Mouse (Mus musculus): Measurements from ENCODE around the gene Rgs7bp. TPM values are rescaled to one million over a fixed set of nuclear protein-coding genes. Genes with fewer than 3 reads are reported as not detected.
"Not testable (repeated sequence)": the region's sequence is repeated elsewhere in the genome, so short reads cannot be mapped to it uniquely, and the experiment has no call there.

The Rgs7bp gene
- total and polyA plus RNA-seq, 2 experiments from 2014 or later = 7.2 to 16.8 TPM

DNA sequence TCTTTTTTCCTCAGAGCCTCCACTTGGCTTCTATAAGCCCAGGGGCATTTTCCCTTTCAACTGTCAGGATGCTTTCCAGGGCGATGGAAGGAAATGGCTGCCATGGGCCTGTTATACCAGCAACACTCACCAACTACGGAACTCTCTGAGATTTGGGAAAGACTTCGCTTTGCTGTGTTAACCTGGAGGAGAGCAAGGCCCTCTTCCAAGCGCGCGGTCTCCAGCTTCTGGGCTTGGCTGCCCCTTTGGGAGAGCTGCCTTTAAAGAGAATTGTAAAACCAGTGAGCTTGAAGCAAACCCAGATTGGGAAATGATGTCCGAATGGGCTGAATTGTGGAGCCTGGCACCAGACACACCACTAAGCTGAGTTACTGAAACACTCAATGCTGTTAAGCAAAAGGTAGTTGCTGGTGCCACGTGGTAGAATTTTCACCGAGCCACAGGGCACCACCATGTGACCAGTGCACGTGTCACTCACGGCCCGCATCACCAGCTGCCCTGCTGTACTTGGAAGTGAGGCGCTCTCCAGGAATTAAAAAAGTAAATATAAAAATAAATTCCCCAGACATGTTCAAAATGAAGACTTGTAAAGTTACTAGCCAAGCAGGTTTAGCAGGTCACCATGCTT, 115.7 kb downstream of the Rgs7bp start:
- no peak for ATAC-seq (ENCODE audit: low FRiP score)
- 66% methylated on average over 13 of the region's 13 CpGs for WGBS
- H3K27ac ChIP-seq (ENCODE audit: low read depth, low read length) = no peak overlapping the region
- no peak overlapping the region for H3K4me2 ChIP-seq (ENCODE audit: low read depth, low read length, poor library complexity, severe bottlenecking)
- H3K27me3 ChIP-seq (ENCODE audit: insufficient read depth, low read length) = peaks cover 2% of the 10 kb centered on the region; the same call in 1 of the 2 replicates
- no peaks in the 10 kb centered on the region for H3K9me3 ChIP-seq (ENCODE audit: low read length)
- no peaks in the 10 kb centered on the region for H3K36me3 ChIP-seq (ENCODE audit: insufficient read depth, low read length)
- no peaks in the 10 kb centered on the region for H3K4me1 ChIP-seq (ENCODE audit: insufficient read depth, low read length)
- H3K4me3 ChIP-seq (ENCODE audit: low read depth, low read length) = no peak overlapping the region
- DNase-seq (ENCODE audit: low spot score) = no peak
- H3K9ac ChIP-seq (replicated peaks; ENCODE audit: low read length, poor library complexity, severe bottlenecking) = no peak overlapping the region
- TF ChIP-seq CTCF (IDR thresholded peaks at IDR 0.05) = no peak

DNA sequence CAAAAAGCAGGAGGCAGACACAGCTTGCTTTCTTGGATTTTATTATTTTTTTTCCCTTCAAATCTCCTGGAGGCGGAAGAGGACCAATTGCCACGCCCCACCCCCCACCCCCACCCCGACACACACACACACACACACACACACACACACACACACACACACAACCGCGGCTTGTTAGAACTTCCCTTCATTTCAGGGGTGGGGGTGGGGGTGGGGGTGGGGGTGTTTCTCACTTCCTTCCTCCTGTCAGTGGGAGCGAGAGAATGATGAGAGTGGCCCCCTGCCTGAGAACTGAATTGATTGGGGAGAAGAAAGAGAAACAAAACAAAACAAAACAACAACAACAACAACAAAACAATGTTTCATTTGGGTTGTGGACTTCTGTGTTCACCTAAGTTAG, 117.0 kb downstream of the Rgs7bp start:
- no peaks in the 10 kb centered on the region for H3K4me1 ChIP-seq (ENCODE audit: insufficient read depth, low read length)
- DNase-seq (ENCODE audit: low spot score) = no peak
- no peak for TF ChIP-seq CTCF (IDR thresholded peaks at IDR 0.05)
- H3K4me3 ChIP-seq (ENCODE audit: low read depth, low read length) = no peak overlapping the region
- no peak overlapping the region for H3K27ac ChIP-seq (ENCODE audit: low read depth, low read length)
- H3K9me3 ChIP-seq (ENCODE audit: low read length) = no peaks in the 10 kb centered on the region
- 42% methylated on average over 3 of the region's 6 CpGs for WGBS
- no peak overlapping the region for H3K9ac ChIP-seq (replicated peaks; ENCODE audit: low read length, poor library complexity, severe bottlenecking)
- H3K27me3 ChIP-seq (ENCODE audit: insufficient read depth, low read length) = peaks cover 2% of the 10 kb centered on the region; the same call in 1 of the 2 replicates
- no peak for ATAC-seq (ENCODE audit: low FRiP score)
- no peaks in the 10 kb centered on the region for H3K36me3 ChIP-seq (ENCODE audit: insufficient read depth, low read length)
- H3K4me2 ChIP-seq (ENCODE audit: low read depth, low read length, poor library complexity, severe bottlenecking) = peak overlapping the region; percentile 32

DNA sequence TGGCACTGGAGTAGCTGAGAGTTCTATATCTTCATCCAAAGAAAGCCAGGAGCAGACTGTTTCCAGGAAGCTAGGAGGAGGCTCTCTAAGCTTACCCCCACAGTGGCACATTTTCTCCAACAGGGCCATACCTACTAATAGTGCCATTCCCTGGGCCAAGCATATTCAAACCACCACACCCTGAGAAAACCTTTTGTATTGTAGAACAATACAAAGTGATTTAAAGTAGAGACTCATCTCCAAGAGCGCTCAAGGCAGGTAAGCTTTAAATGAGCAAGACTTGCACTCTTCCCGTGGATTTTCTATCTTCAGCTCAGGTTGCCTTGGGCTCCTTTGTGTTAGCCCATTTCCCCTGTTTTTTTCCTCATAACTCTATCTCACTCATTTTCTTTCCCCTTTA, 118.1 kb downstream of the Rgs7bp start:
- DNase-seq (ENCODE audit: low spot score) (no peak), ATAC-seq (ENCODE audit: low FRiP score) (no peak)
- WGBS = 87% methylated on average over 2 of the region's 2 CpGs
- no peaks in the 10 kb centered on the region for H3K36me3 ChIP-seq (ENCODE audit: insufficient read depth, low read length)
- H3K9ac ChIP-seq (replicated peaks; ENCODE audit: low read length, poor library complexity, severe bottlenecking) = no peak overlapping the region
- no peaks in the 10 kb centered on the region for H3K27me3 ChIP-seq (ENCODE audit: insufficient read depth, low read length)
- no peak overlapping the region for H3K4me3 ChIP-seq (ENCODE audit: low read depth, low read length)
- H3K4me2 ChIP-seq (ENCODE audit: low read depth, low read length, poor library complexity, severe bottlenecking) = no peak overlapping the region
- no peaks in the 10 kb centered on the region for H3K4me1 ChIP-seq (ENCODE audit: insufficient read depth, low read length)
- H3K9me3 ChIP-seq (ENCODE audit: low read length) = no peaks in the 10 kb centered on the region
- no peak overlapping the region for H3K27ac ChIP-seq (ENCODE audit: low read depth, low read length)
- no peak for TF ChIP-seq CTCF (IDR thresholded peaks at IDR 0.05)

DNA sequence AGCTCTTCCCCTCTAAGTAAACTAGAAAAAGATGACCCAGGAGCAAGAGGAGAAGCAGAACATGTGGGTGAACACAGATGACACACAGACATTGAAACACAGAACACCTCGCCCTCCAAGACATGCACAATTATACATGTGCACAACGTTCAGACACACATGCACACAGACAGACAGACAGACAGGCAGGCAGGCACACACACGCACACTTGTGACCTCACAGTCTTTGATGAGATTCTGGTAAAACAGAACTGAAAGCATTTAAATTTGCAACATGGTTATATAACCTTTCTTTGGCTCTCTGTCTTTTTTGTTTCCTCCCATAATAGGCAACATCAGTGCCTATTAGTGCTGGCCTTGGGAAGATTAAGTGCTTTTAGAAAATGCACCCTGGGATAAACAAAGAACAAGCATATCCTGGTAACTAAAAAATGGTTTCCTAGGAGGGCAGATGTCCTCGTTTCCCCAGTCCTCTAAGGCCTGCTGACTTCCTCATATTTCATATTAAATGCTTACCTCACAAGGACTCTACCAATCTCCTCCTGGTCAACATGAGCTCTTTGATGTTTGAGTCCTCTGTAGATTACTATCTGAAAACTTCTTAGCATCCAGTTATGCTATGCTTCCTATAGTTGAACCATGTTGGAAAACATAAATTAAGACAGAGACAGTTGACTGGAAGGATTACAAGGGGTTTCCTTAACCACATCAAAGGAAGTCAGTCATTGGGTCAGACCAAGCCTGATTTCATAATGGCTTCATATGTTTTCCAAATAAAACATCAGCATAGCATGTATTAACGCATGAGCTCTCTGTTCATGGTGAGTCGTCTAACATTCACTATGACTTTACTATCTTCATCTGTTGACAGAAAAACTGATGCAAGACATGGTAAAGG, 122.8 kb downstream of the Rgs7bp start:
- no peak for ATAC-seq (ENCODE audit: low FRiP score)
- Histone ChIP-seq H3K27ac (ENCODE audit: low read depth, low read length) (no peak overlapping the region), H3K4me1 (ENCODE audit: insufficient read depth, low read length) (no peaks in the 10 kb centered on the region), H3K4me3 (ENCODE audit: low read depth, low read length) (no peak overlapping the region), H3K9ac (replicated peaks; ENCODE audit: low read length, poor library complexity, severe bottlenecking) (no peak overlapping the region), H3K4me2 (ENCODE audit: low read depth, low read length, poor library complexity, severe bottlenecking) (no peak overlapping the region), H3K36me3 (ENCODE audit: insufficient read depth, low read length) (no peaks in the 10 kb centered on the region), H3K9me3 (ENCODE audit: low read length) (no peaks in the 10 kb centered on the region), H3K27me3 (ENCODE audit: insufficient read depth, low read length) (no peaks in the 10 kb centered on the region)
- no peak for DNase-seq (ENCODE audit: low spot score)
- no peak for TF ChIP-seq CTCF (IDR thresholded peaks at IDR 0.05)
- 83% methylated on average over 6 of the region's 6 CpGs for WGBS

DNA sequence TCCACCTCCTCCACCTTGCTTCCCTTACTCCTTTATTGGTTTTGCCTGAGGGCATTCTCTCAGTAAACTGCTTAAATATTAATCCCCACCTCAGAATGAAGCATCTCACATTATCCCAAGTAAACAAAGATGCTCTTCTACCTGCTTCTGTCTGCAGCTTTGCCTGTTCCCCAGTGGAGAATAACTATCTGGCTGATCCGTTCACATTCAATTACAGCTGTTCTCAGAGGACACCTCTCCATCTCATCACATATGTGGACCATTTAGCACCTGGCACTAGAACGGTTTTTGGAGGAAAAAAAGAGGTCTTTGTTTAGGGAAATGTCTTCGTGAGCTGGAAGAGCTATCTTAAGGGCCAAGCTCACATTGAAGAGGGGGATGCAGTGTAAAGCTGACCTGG, 123.9 kb downstream of the Rgs7bp start:
- no peak for TF ChIP-seq CTCF (IDR thresholded peaks at IDR 0.05)
- Histone ChIP-seq H3K9me3 (ENCODE audit: low read length) (no peaks in the 10 kb centered on the region), H3K4me1 (ENCODE audit: insufficient read depth, low read length) (no peaks in the 10 kb centered on the region), H3K27ac (ENCODE audit: low read depth, low read length) (no peak overlapping the region), H3K27me3 (ENCODE audit: insufficient read depth, low read length) (no peaks in the 10 kb centered on the region), H3K9ac (replicated peaks; ENCODE audit: low read length, poor library complexity, severe bottlenecking) (no peak overlapping the region), H3K4me3 (ENCODE audit: low read depth, low read length) (no peak overlapping the region), H3K4me2 (ENCODE audit: low read depth, low read length, poor library complexity, severe bottlenecking) (no peak overlapping the region), H3K36me3 (ENCODE audit: insufficient read depth, low read length) (no peaks in the 10 kb centered on the region)
- DNase-seq (ENCODE audit: low spot score) (no peak), ATAC-seq (ENCODE audit: low FRiP score) (no peak)
- 61% methylated on average over 3 of the region's 3 CpGs for WGBS

DNA sequence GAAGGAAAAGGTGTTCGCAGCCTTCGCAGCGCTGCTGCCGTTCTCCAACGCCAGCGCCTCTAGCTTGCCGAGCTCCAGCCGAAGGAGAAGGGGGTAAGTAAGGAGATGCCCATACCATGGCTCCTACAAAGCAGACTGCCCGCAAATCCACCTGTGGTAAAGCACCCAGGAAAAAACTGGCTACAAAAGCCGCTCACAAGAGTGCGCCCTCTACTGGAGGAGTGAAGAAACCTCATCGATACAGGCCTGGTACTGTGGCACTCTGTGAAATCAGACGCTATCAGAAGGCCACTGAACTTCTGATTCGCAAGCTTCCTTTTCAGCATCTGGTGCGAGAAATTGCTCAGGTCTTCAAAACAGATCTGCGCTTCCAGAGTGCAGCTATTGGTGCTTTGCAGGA, 136.1 kb downstream of the Rgs7bp start:
- WGBS = 82% methylated on average over 16 of the region's 16 CpGs
- Histone ChIP-seq H3K4me2 (ENCODE audit: low read depth, low read length, poor library complexity, severe bottlenecking) (no peak overlapping the region), H3K27me3 (ENCODE audit: insufficient read depth, low read length) (no peaks in the 10 kb centered on the region), H3K27ac (ENCODE audit: low read depth, low read length) (no peak overlapping the region), H3K36me3 (ENCODE audit: insufficient read depth, low read length) (no peaks in the 10 kb centered on the region), H3K4me1 (ENCODE audit: insufficient read depth, low read length) (no peaks in the 10 kb centered on the region), H3K9me3 (ENCODE audit: low read length) (no peaks in the 10 kb centered on the region), H3K4me3 (ENCODE audit: low read depth, low read length) (no peak overlapping the region), H3K9ac (replicated peaks; ENCODE audit: low read length, poor library complexity, severe bottlenecking) (no peak overlapping the region)
- peak; percentile 52 for TF ChIP-seq CTCF (IDR thresholded peaks at IDR 0.05)
- no peak for ATAC-seq (ENCODE audit: low FRiP score)
- DNase-seq (ENCODE audit: low spot score) = no peak

DNA sequence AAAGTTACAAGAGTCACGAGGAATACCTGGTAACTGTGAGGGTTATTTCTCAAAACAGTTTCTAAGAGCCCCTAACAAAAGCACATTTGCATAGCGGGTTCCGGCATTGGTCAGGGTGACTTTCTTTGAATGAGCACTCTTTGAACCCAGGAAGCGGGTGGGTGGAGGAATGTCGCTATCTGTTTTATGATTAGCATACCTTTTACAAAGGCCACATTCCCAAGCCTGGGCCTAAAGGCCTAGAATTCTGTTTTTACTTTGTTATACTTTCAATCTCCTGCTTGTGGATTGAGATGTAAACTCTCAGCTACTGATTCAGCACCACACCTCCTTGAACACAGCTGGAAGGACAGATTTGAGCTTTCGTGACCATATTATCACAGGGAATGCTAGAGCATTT, 138.0 kb downstream of the Rgs7bp start:
- H3K27me3 ChIP-seq (ENCODE audit: insufficient read depth, low read length); H3K9ac ChIP-seq (replicated peaks; ENCODE audit: low read length, poor library complexity, severe bottlenecking); DNase-seq (ENCODE audit: low spot score); H3K4me1 ChIP-seq (ENCODE audit: insufficient read depth, low read length); H3K4me3 ChIP-seq (ENCODE audit: low read depth, low read length); ATAC-seq (ENCODE audit: low FRiP score); H3K27ac ChIP-seq (ENCODE audit: low read depth, low read length); H3K9me3 ChIP-seq (ENCODE audit: low read length); H3K4me2 ChIP-seq (ENCODE audit: low read depth, low read length, poor library complexity, severe bottlenecking); H3K36me3 ChIP-seq (ENCODE audit: insufficient read depth, low read length): not testable (repeated sequence)
- WGBS = 74% methylated on average over 6 of the region's 6 CpGs
